Mouse (Mus musculus): ENCODE measurements around the gene Rock2.

Rock2 gene

GRCm38 (mm10) chr12:16903949-16904635 is 9.4 kb downstream of the Rock2 start:
- no peak for DNase-seq (ENCODE audit: low spot score)

GRCm38 (mm10) chr12:16907282-16907846 is 12.7 kb downstream of the Rock2 start:
- no peak for DNase-seq (ENCODE audit: low spot score)

DNA sequence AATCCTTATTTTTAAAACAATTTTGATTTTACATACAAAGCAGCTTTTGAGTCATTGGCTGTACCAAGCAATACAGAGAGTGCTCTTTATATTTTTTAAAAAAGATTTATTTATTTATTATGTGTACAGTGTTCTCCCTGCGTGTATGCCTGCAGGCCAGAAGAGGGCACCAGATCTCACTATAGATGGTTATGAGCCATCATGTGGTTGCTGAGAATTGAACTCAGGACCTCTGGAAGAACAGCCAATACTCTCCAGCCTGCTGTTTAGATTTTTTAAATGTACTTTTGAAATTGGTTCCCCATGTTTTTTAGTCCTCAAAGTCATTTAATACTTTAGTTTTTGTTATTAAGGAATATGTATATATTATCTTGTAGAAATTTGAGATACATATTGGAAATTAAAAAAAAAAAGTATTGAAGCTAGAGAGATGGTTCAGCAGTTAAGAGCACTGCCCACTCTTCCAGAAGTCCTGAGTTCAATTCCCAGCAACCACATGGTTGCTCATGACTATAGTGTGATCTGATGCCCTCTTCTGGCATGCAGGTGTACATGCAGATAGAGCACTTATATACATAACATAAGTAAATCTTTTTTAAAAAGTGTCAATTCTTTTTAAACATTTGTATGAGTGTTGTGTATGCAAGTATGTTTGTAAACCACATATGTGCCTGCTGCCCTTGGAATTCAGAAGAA is 13.4 kb downstream of the Rock2 start:
- DNase-seq (ENCODE audit: low spot score) = no peak

- DNase-seq (ENCODE audit: low spot score) = no peak
These were observed 16.8 kb downstream of the Rock2 start for GRCm38 (mm10) chr12:16911524-16911923.

DNA sequence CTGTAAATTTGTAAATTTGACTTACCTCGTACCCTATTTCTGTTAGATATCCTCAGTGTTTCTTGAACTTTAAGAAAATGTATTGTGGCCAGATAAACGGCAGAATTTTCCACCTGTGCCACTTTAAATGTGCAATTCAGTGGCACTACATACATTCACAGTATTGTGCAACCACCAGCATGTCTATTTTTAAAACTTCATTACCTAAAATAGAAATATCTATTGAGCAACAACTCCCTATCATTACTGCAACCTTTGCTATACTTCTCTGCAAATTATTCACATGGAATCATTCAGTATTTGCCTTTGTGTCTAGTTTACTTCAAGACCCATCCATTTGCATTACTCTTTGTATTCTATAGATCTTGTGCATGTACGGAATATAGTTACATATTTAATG is 17.9 kb downstream of the Rock2 start:
- DNase-seq (ENCODE audit: low spot score) = no peak

GRCm38 (mm10) chr12:16920186-16920860 is 25.6 kb downstream of the Rock2 start:
- DNase-seq (ENCODE audit: low spot score) = no peak

DNA sequence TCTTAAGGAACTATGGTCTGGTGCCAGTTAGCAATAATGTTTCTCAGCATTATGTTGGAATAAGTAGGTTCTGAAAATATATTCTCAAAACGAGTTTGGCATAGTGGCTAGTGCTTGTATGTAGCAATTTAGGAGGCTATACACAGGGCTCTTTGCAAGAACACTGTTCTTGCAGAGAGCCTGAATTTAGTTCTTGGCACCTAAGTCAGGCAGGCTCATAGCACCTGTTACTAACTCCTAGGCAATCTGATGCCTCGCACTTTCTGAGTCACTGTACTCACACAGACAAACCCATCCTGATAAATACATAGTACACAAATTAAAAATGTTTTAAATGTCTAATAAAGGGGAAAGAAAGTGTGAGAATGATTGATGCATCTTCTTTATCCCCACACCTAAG is 33.2 kb downstream of the Rock2 start:
- DNase-seq (ENCODE audit: low spot score) = no peak

- DNase-seq (ENCODE audit: low spot score) = no peak
These were observed 39.7 kb downstream of the Rock2 start for GRCm38 (mm10) chr12:16934423-16934822.

DNA sequence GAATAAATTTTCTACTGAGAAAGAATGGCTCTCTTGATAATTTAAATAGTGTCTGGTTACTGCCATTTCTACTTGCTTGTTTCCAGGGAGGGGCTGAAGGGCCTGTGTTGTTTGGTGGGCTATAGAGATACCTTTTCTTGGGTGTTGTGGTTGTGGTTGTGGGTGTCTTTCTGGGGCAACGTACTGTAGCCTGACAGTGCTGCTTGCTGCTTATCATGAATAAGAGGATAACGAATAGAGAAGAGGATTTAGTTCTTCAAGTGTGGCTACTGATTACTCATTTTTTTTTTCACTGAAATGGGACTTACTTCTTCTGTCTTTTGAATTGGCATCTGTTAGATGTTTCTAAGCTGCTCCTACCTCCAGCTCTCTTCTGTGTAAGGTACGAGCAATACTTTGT is 47.3 kb downstream of the Rock2 start:
- DNase-seq (ENCODE audit: low spot score) = no peak

GRCm38 (mm10) chr12:16948239-16948638 is 53.5 kb downstream of the Rock2 start:
- DNase-seq (ENCODE audit: low spot score) = no peak

DNA sequence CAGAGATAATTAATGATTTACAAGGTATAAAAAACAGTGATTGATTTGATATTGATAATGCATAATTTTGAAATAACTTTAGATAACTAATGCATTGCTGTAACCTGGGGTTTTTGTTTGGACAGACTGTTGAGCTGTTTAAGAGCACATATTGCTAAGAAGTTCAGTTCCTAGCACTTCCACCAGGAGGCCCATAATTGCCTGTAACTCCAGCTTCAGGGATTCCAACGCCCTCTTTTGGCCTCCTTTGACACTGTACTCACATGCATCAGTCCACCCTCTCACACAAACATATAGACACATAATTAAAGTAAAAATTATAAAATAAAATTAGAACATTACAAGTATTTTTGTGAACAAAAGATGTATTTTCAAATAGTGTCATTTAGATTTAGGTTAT is 64.2 kb downstream of the Rock2 start:
- DNase-seq (ENCODE audit: low spot score) = peak; percentile 5

- DNase-seq (ENCODE audit: low spot score) = no peak
These were observed 68.7 kb downstream of the Rock2 start for GRCm38 (mm10) chr12:16963354-16963753.

GRCm38 (mm10) chr12:16966811-16967210 is 72.1 kb downstream of the Rock2 start:
- DNase-seq (ENCODE audit: low spot score) = no peak

DNA sequence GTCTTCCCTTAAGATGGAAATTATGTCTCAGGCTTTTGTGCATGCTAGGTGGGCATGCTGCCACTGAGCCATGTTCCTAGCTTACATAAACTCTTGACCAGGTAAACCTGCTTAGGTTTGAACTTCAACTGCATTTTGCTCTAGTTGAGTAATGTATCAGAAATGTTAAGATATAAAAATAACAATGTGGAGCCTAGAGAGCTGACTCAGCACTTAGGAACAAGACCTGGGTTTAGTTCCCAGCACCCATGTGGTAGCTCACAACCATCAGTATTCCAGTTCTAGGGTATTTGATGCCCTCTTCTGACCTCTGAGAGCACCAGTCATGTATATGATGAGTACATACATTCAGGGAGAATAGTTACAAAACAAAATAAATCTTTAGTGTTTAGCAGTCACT is 82.4 kb downstream of the Rock2 start:
- no peak for DNase-seq (ENCODE audit: low spot score)

- no peak for DNase-seq (ENCODE audit: low spot score)
These were observed 91.1 kb downstream of the Rock2 start for GRCm38 (mm10) chr12:16985778-16986177.

- DNase-seq (ENCODE audit: low spot score) = no peak
These were observed 96.7 kb downstream of the Rock2 start for GRCm38 (mm10) chr12:16991376-16991775.

GRCm38 (mm10) chr12:16992355-16992754 is 97.7 kb downstream of the Rock2 start:
- no peak for DNase-seq (ENCODE audit: low spot score)

- DNase-seq (ENCODE audit: low spot score) = no peak
These were observed 99.6 kb downstream of the Rock2 start for GRCm38 (mm10) chr12:16994291-16994690.

- no peak for DNase-seq (ENCODE audit: low spot score)
These were observed 101.6 kb downstream of the Rock2 start for GRCm38 (mm10) chr12:16996281-16996680.

GRCm38 (mm10) chr12:16996886-16997462 is 102.3 kb downstream of the Rock2 start:
- DNase-seq (ENCODE audit: low spot score) = no peak

DNA sequence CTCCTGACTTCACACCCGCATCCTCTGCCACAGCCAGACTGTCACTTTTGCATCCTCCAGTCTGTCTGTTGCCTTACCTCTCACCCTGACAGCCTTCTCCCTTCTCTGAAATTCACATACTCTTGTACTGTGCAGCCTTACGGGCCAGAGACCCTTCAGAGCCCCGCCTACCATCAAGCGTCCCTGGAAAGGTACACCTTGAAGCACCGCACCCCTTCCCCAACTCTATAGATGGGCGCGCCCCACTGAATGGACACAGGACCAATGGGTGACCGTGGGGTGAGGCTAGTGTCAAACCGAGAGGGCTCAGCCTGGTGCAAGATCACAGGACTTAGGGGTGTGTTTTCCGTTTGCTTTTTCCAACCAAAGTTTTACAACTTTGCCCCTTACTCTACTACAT is 104.5 kb downstream of the Rock2 start:
- no peak for DNase-seq (ENCODE audit: low spot score)

DNA sequence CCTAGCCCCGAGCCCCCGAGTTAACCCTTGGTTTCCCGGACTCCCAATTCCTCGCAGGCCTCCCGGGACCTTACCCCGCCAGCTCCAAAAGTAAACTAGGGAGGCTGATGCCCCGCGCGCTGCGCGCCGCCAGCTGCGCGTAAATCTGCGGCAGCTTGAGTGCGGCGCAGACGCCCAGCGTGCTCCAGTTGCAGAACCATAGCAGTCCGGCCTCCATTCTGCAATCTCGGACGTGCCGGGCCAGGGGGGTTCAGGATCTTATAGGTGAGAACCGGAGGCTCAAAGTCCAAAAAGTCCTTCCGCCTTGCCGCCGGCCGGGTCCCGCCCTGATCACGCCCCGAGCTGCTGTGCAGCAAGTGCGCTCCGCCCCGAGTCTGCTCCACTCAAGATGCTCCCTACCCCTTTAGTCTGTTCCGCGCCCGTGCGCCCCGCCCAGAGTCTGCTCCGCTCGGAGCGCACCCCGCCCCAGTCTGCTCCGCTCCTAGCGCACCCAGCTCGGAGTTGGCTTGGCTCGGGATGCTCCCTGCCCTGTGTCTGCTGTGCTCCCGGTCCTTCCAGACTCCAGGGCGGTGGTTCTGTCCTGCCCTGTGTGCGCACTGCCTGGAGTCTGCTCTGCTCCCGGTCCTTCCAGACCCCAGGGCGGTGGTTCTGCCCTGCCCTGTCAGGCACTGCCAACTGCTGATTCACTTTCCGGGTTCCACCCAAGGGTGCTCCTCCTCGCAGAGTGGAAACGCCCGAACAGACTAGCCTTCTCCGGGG is 105.2 kb downstream of the Rock2 start, which contains the start of gene Pqlc3:
Gene Pqlc3, minus strand, starts transcription at position 670 of the 759 bp plus-strand sequence.
- DNase-seq (ENCODE audit: low spot score) = peak; percentile 89
